Mouse (Mus musculus) adrenal gland, adult (tissue): ENCODE measurements at regions not wholly inside any gene's neighbourhood (a gene's known extent, or its start where the extent isn't known, plus 50 kb on each side); places are given as distances from the start of the nearest gene placed in this dataset.

ENCODE experiments used
- DNase-seq, 2 experiments: peaks; one replicate each; pipeline ENCODE4 v3.0.0; 2022 to 2023; ENCODE audit warnings: low spot score in 1 of 2; ENCODE audit not compliant: inconsistent age in 2 of 2

DNA sequence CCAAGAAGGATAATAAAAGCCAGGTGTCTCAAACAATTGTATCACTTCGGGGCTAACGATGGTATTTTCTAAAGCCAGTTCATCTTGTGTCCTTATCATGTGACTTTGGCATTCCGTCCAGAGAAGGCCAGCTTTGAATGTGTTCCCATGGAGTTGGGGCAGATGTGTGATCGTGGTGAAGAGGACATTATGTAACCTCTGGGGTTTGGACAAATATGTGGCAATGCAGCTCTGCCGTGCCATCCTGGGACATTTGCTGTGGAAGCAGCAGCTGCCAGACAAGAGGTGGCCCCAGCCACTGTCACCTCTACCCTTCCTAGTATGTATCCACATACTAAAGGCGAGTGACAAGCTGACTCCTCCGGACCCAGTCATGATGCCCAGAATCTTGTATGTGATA is 60.8 kb upstream of the Prok2 start:
- DNase-seq: no peak

DNA sequence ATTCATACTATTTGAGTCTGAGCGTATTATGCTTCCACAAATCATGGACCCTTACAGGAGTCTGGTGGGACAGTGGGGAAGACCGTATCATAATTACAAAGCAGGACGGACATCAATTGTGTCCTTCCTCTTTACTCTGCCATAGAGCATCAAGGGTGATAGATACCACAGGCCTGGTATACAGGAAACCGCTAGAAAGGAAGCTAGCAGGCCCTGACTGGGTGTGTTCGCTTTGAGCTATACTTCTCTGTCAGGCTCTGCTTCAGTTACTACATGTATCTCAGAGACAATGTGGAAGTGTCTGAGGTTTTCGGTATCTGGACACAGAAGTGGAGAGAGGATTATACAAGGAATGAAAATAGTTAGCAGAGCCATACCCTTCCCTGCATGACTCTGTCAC is 59.0 kb upstream of the Prok2 start:
- no peak for DNase-seq

DNA sequence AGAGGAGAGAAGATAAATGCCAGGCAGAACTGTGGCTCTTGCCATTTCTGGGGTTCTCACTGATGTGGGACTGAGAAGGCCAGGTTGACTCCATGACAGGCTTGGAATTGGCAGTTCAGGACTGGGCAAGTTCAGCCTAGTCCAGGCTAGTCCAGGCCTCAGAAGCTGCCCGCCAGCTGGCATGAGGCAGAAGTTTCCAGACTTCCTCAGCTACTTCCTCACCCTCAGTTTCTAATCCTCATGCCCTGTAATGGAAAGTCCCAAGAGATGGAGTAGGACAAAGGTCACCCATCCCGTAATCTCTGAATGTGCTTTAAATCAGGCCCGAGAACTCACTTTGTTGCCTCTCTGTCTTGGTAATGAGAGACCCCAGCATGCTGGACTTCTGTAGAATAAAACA is 58.6 kb upstream of the Prok2 start:
- no peak for DNase-seq

DNA sequence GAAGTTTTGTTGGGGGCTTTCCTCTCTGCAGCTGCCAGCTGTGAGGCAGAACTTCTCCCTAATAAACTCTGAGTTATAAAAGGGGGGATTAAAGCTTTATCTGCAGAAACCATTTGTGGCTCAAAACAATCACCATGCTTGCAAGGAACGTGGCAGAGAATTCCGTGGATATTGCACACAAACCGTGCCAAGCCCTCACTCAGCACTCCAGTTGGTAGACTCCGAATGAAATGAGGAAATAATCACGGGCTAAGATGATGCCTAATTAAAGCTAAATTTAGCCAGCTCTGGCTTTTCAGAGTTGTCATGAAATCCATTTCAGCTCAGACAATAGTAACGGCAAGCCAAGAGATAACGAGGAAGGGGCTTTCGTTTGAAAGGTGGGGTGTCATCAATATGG is 58.1 kb upstream of the Prok2 start:
- DNase-seq: no peak

DNA sequence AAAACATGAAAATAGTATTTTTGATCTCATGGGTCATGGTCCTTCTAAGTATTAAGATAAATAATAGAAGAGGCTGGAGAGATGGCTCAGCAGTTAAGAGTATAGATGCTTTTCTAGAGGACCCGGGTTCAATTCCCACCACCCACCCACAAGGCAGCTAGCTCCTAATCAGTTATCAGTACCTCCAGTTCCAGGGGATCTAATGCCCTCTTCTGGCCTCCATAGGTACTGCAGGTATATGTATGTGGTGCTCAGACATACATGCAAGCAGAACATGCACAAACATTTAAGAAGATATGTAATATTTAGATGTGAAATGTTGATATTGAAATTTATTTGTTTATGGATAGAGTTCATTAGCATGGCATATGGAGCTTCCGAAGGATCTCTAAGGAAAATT is 56.8 kb upstream of the Prok2 start:
- DNase-seq: peak; percentile 11 to 70
